Mouse (Mus musculus) cerebellum, adult 2 months (tissue): ENCODE data around the gene Hdx.

ENCODE experiments used
- CTCF ChIP-seq: fragments of 200-500 bp; IDR thresholded peaks from 2 replicates; pipeline ENCODE4 v1.5.1; 2011; ENCODE audit warnings: low read depth, mild to moderate bottlenecking, control low read depth, low read length, moderate library complexity, borderline replicate concordance; ENCODE audit not compliant: insufficient read depth
- POLR2A ChIP-seq: fragments of 200-500 bp; IDR thresholded peaks from 2 replicates; pipeline ENCODE4 v1.6.1; 2011; ENCODE audit warnings: low read length, control low read depth, borderline replicate concordance; ENCODE audit not compliant: insufficient read depth

GRCm38 (mm10) chrX:111660381-111660780, 36.5 kb downstream of the Hdx start:
- no peak for TF ChIP-seq POLR2A
- no peak for TF ChIP-seq CTCF
